Mouse (Mus musculus) lung, embryonic 14.5 days (tissue): ENCODE data around the gene Ccser1. TPM values are rescaled to one million over a fixed set of nuclear protein-coding genes. Genes with fewer than 3 reads are reported as not detected.

Experiments used
- ATAC-seq: fragments of 200-750 bp; cut with Nextera tagmentation; 2 replicates; pipeline ENCODE4 v1.8.0; 2017; ENCODE audit warnings: mild to moderate bottlenecking, moderate TSS enrichment, moderate library complexity; ENCODE audit not compliant: insufficient read depth
- DNase-seq: peaks from one replicate; pipeline ENCODE4 v3.0.0-alpha.2; 2015
- H3K27ac ChIP-seq: fragments of 300-500 bp; sonication (generic); 2 replicates; pipeline ENCODE4 v1.5.1; 2014; ENCODE audit warnings: low read depth, mild to moderate bottlenecking, moderate library complexity
- H3K27me3 ChIP-seq: fragments of 300-500 bp; sonication (generic); 2 replicates; pipeline ENCODE4 v1.6.1; 2014; ENCODE audit warnings: low read length, control low read depth; ENCODE audit not compliant: insufficient read depth
- H3K36me3 ChIP-seq: fragments of 300-500 bp; sonication (generic); 2 replicates; pipeline ENCODE4 v1.6.1; 2014; ENCODE audit warnings: control low read depth; ENCODE audit not compliant: insufficient read depth
- H3K4me1 ChIP-seq: fragments of 300-500 bp; sonication (generic); 2 replicates; pipeline ENCODE4 v1.6.1; 2014; ENCODE audit warnings: antibody characterized with exemption, control low read depth; ENCODE audit not compliant: insufficient read depth
- H3K4me2 ChIP-seq: fragments of 300-500 bp; sonication (generic); 2 replicates; pipeline ENCODE4 v1.6.1; 2014; ENCODE audit warnings: mild to moderate bottlenecking
- H3K4me3 ChIP-seq: fragments of 300-500 bp; sonication (generic); 2 replicates; pipeline ENCODE4 v1.5.1; 2014; ENCODE audit warnings: low read depth, low read length
- H3K9ac ChIP-seq: fragments of 300-500 bp; sonication (generic); 2 replicates; pipeline ENCODE4 v1.6.1; 2014
- H3K9me3 ChIP-seq: fragments of 300-500 bp; sonication (generic); 2 replicates; pipeline ENCODE4 v1.6.1; 2016; ENCODE audit warnings: low read depth, low read length, control low read depth
- CTCF ChIP-seq: IDR thresholded peaks from 2 replicates; pipeline ENCODE4 v1.5.1; 2016; ENCODE audit warnings: antibody characterized with exemption, low read depth
- WGBS: fragments of 180-500 bp; shearing (Covaris S2); extraction: QIAGEN DNeasy Blood & Tissue Kit; methylation state at CpG from one replicate; pipeline ENCODE4 v1.1.7; 2014; 5-methylcytosine and 5-hydroxymethylcytosine counted together
- polyA plus RNA-seq: library from polyadenylated mRNA; unstranded; fragments of >200 nt; fragmentation: Nextera tagmentation; extraction: Ambion mirVana; gene quantifications from 2 replicates; pipeline ENCODE4 v1.2.1, GENCODE M21; 2014

Gene Ccser1
- polyA plus RNA-seq, 1 experiment from 2014 or later, result 8.9 TPM

DNA sequence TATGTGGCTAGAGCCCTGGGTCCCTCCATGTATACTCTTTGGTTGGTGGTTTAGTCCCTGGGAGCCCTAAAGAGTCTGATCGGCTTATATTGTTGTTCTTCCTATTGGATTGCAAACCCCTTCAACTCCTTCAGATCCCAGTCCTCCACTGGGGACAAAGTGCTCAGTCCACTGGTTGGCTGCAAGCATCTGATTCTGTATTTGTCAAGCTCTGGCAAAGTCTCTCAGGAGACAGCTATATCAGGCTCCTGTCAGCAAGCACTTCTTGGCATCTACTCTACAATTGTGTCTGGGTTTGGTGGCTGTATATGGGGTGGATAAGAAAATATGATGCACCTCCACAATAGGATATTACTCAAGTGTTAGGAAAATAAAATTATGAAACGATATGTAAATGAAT, 1187.7 kb downstream of the Ccser1 start:
- no peak for ATAC-seq
- Histone ChIP-seq H3K36me3 (no peaks in the 10 kb centered on the region), H3K4me1 (no peaks in the 10 kb centered on the region), H3K9me3 (no peaks in the 10 kb centered on the region), H3K4me3 (no peak overlapping the region), H3K27me3 (no peaks in the 10 kb centered on the region), H3K9ac (no peak overlapping the region), H3K4me2 (no peak overlapping the region), H3K27ac (no peak overlapping the region)
- WGBS, result 80% methylated on average over 2 of the region's 2 CpGs
- TF ChIP-seq CTCF, result no peak
- no peak for DNase-seq
